Mouse (Mus musculus) B cell, adult 62 days (primary cell): ENCODE data around the gene G530012D18Rik. TPM values are rescaled to one million over a fixed set of nuclear protein-coding genes. Genes with fewer than 3 reads are reported as not detected.

Source experiments
- total RNA-seq: library from RNA; stranded (reverse); gene quantifications from 4 replicates; pipeline ENCODE4 v1.2.4, GENCODE M21; 2023

Gene G530012D18Rik
- total RNA-seq: not detected in 4 replicates

DNA sequence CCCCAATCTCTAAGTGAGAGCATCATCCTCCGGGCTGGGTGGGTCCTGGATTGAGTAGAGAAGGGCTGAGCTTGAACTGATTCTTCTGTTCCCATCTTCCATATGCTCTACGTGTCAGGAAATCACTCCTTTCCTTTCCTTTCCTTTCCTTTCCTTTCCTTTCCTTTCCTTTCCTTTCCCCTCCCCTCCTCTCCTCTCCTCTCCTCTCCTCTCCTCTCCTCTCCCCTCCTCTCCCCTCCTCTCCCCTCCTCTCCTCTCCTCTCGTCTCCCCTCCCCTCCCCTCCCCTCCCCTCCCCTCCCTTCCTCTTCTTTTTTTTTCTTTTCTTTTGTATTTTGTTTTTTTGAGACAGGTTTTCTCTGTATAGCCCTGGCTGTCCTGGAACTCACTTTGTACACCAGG, at the start of gene G530012D18Rik:
Gene G530012D18Rik (plus strand): TSS at position 301 of the 400 bp plus-strand sequence.

DNA sequence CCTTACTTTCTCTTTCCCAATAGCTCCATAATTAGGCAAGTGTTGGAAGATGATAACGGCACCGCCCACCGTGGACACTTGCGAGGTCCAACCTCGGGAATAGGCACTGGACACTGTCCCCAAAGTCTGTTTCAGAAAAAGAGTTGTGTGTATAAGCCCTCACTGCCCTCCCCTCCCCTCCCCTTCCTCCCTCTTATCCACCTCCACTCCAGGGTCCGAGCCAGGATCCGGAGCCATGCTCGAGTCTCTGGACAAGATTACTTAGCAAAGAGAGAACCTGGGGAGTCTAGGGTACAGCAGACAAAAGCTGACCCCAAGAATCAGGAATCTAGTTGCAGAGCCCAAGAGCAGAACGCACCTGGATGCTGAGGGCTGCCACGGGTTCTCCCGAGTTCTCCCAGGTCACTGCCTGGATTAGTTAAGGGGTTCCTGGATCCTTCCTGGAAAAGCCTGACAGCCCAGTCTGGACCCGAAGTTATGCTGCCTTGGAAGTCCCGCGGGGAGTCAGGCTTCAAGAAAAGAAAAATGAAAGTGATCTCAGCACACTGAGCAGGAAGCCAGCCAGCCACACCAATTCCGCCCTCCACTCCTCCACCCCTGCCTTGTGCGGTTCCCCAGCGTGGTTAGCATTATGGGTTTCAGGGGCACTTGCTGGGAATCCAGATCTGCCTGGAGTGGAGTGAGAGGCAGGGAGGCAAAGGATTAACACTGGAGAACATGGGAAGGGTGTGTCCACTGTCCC, 23.0 kb downstream of the G530012D18Rik start, which contains the start of gene Sp110:
Gene Sp110 (minus strand): TSS at position 547 of the 742 bp plus-strand sequence.

DNA sequence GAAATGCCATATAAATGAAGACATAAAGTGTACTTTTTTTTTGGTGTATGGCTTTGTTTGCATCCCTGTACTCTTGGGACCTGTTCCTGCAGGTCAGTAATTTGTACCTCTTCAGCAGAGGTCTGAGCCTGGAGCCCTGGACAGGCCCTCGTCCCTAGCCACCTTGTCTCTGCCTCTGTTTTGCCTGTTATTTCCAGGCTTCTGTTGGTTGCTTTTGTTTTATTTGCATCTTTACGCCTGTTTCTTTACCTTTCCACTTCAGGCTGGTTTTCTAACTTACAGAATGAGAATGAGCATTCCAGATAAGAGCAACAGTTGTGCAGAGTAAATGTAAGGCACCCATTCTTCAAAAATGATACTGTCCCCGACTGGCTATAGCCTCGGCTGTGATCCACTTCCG, 24.6 kb downstream of the G530012D18Rik start, which contains the start of gene Sp140:
Gene Sp140 (plus strand): TSS at position 301 of the 400 bp plus-strand sequence.

Other genes with a start within 250 kb of the G530012D18Rik start
- 199 to 207 TPM (median 200 TPM) in 4 replicates for gene Sp110, start 23.1 kb downstream of the G530012D18Rik start, total RNA-seq
- 142 to 163 TPM (median 152 TPM) in 4 replicates for gene Sp140, start 24.7 kb downstream of the G530012D18Rik start, total RNA-seq
- gene Sp100, start 74.3 kb downstream of the G530012D18Rik start, total RNA-seq: 450 to 479 TPM (median 467 TPM) in 4 replicates
- gene A630001G21Rik, start 203.0 kb downstream of the G530012D18Rik start, total RNA-seq: 136 to 165 TPM (median 156 TPM) in 4 replicates
- 104 to 119 TPM (median 114 TPM) in 4 replicates for gene Cab39, start 217.8 kb downstream of the G530012D18Rik start, total RNA-seq